Mouse (Mus musculus): Measurements from ENCODE around the gene Skap1.

The Skap1 gene

GRCm38 (mm10) chr11:96621167-96621566 lies 156.8 kb downstream of the Skap1 start:
- DNase-seq (ENCODE audit: low spot score in 2 of 2) = peak; percentile 44 to 68

- peak; percentile 15 to 18 for DNase-seq (ENCODE audit: low spot score in 2 of 2)
These were observed 158.4 kb downstream of the Skap1 start for GRCm38 (mm10) chr11:96622782-96623181.

- DNase-seq (ENCODE audit: low spot score in 2 of 2) = no peak
These were observed 160.0 kb downstream of the Skap1 start for GRCm38 (mm10) chr11:96624436-96624835.

GRCm38 (mm10) chr11:96629775-96630174 lies 165.4 kb downstream of the Skap1 start:
- no peak for DNase-seq (ENCODE audit: low spot score in 2 of 2)

GRCm38 (mm10) chr11:96631521-96631920 lies 167.1 kb downstream of the Skap1 start:
- DNase-seq (ENCODE audit: low spot score in 2 of 2) = no peak

- no peak for DNase-seq (ENCODE audit: low spot score in 2 of 2)
These were observed 173.5 kb downstream of the Skap1 start for GRCm38 (mm10) chr11:96637927-96638326.

GRCm38 (mm10) chr11:96639805-96640204 lies 175.4 kb downstream of the Skap1 start:
- no peak for DNase-seq (ENCODE audit: low spot score in 2 of 2)

GRCm38 (mm10) chr11:96642173-96643140 lies 178.1 kb downstream of the Skap1 start:
- DNase-seq (ENCODE audit: low spot score in 2 of 2) = peak; percentile 33 to 47

- DNase-seq (ENCODE audit: low spot score in 2 of 2) = no peak
These were observed 180.6 kb downstream of the Skap1 start for GRCm38 (mm10) chr11:96644969-96645368.

GRCm38 (mm10) chr11:96645538-96646037 lies 181.2 kb downstream of the Skap1 start:
- DNase-seq (ENCODE audit: low spot score in 2 of 2) = peak in 1 of 2 experiments; percentile 53

- no peak for DNase-seq (ENCODE audit: low spot score in 2 of 2)
These were observed 187.5 kb downstream of the Skap1 start for GRCm38 (mm10) chr11:96651848-96652247.

GRCm38 (mm10) chr11:96653867-96654266 lies 189.5 kb downstream of the Skap1 start:
- peak in 1 of 2 experiments; percentile 31 for DNase-seq (ENCODE audit: low spot score in 2 of 2)

- no peak for DNase-seq (ENCODE audit: low spot score in 2 of 2)
These were observed 194.0 kb downstream of the Skap1 start for GRCm38 (mm10) chr11:96658420-96658819.

- DNase-seq (ENCODE audit: low spot score in 2 of 2) = peak; percentile 75 to 85
These were observed 202.5 kb downstream of the Skap1 start for GRCm38 (mm10) chr11:96666924-96667323.

GRCm38 (mm10) chr11:96668367-96668766 lies 204.0 kb downstream of the Skap1 start:
- DNase-seq (ENCODE audit: low spot score in 2 of 2) = no peak

GRCm38 (mm10) chr11:96673792-96674191 lies 209.4 kb downstream of the Skap1 start:
- DNase-seq (ENCODE audit: low spot score in 2 of 2) = no peak

GRCm38 (mm10) chr11:96674786-96675365 lies 210.5 kb downstream of the Skap1 start:
- DNase-seq (ENCODE audit: low spot score in 2 of 2) = no peak

- no peak for DNase-seq (ENCODE audit: low spot score in 2 of 2)
These were observed 213.6 kb downstream of the Skap1 start for GRCm38 (mm10) chr11:96678026-96678425.

GRCm38 (mm10) chr11:96679026-96679425 lies 214.6 kb downstream of the Skap1 start:
- DNase-seq (ENCODE audit: low spot score in 2 of 2) = no peak

GRCm38 (mm10) chr11:96685381-96685780 lies 221.0 kb downstream of the Skap1 start:
- DNase-seq (ENCODE audit: low spot score in 2 of 2) = no peak

GRCm38 (mm10) chr11:96686713-96687280 lies 222.4 kb downstream of the Skap1 start:
- DNase-seq (ENCODE audit: low spot score in 2 of 2) = no peak

- DNase-seq (ENCODE audit: low spot score in 2 of 2) = no peak
These were observed 227.9 kb downstream of the Skap1 start for GRCm38 (mm10) chr11:96692250-96692649.
